Mouse (Mus musculus): ENCODE measurements around the gene Ncapd2. TPM values are rescaled to one million over a fixed set of nuclear protein-coding genes. Genes with fewer than 3 reads are reported as not detected.
A peak's percentile ranks its signal among the peaks of the same experiment; 100 is the strongest.

Gene Ncapd2
- total RNA-seq, 2 experiments from 2014 or later, result 24.3 to 28.5 TPM

DNA sequence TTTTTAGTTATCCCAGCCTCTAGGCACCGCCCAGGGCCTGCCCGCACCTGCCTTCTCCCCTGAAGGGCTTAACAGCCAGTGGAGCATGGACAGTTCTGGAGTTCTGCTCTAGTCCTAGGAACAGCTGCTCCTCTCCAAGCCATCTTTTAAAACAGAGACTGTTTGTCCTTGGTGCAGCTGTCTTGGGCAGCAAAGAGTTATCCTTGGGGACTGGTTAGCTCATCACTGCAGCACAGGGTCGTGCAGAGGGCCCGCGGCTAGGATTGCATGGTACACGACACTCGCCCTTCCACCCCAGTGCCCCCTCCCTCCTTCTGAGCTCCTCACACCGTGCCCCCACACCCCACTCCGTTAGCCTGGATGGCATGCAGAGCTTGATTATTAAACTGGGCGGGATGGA is 44.2 kb downstream of the Ncapd2 start:
- peak overlapping the region; percentile 94 for H3K27ac ChIP-seq
- no peak for TF ChIP-seq CTCF (conservative IDR thresholded peaks at IDR 0.05)
- peak overlapping the region; percentile 95 for H3K4me3 ChIP-seq
- DNase-seq (ENCODE audit: low spot score in 2 of 2), result no peak

DNA sequence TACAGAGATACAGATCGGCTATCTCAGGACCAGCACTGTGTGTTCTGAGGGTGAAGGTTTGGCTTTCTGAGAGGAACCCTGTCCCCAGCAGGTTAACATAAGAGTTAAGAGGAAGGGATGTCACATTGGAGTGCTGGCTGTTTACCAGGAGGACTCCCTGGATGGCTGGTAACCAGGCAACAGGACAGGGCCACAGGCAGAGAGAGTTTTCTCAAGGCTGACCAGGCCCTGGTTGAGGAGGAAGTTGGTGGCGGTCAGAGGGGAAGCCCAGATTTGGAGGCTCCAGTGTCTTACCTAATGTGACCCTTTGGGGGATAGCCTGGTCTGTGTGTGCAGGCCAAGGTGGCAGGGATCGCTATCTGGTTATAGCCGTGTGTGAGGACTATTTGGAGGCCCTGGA is 44.7 kb downstream of the Ncapd2 start:
- peak overlapping the region; percentile 95 for H3K4me3 ChIP-seq
- DNase-seq (ENCODE audit: low spot score in 2 of 2), result no peak
- no peak for TF ChIP-seq CTCF (conservative IDR thresholded peaks at IDR 0.05)
- peak overlapping the region; percentile 94 for H3K27ac ChIP-seq

DNA sequence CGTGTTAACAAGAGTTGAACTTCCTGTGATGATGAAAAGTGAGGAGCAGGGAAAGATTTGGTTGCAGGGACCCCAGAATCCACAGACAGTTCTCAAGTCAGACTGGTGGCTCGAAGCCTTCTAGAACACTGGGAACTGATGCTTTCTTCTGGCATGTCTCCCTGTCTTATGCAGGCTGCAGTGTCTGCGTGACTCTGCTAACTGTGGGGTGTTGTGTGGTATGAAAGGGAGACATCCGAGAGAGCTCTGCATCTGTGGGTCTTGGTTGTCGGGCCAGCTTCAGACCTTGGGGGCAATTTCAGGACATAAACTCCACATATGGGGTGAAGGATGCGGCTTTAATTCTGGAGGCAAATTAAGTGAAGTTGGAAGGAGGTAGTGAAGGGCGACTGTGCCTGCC is 45.4 kb downstream of the Ncapd2 start:
- no peak for TF ChIP-seq CTCF (conservative IDR thresholded peaks at IDR 0.05)
- peak overlapping the region; percentile 95 for H3K4me3 ChIP-seq
- no peak for DNase-seq (ENCODE audit: low spot score in 2 of 2)
- H3K27ac ChIP-seq, result peak overlapping the region; percentile 94

DNA sequence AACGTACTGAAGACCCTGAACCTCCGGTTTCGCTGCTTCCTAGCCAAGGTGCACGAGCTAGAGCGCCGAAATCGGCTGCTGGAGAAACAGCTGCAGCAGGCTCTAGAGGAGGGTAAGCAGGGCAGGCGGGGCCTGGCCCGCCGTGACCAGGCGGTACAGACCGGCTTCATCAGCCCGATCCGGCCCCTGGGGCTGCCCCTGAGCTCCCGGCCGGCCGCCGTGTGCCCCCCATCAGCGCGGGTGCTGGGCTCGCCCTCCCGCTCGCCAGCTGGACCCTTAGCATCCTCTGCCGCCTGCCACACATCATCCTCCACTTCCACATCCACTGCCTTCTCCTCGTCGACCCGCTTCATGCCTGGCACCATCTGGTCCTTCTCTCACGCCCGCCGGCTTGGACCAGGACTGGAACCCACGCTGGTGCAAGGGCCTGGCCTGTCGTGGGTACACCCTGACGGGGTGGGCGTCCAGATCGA is 46.0 kb downstream of the Ncapd2 start:
- 0 out of 2 replicates have a peak, but pooled peaks have one; percentile 0 for TF ChIP-seq CTCF (conservative IDR thresholded peaks at IDR 0.05)
- no peak for DNase-seq (ENCODE audit: low spot score in 2 of 2)
- Histone ChIP-seq H3K27ac (peak overlapping the region; percentile 94), H3K4me3 (peak overlapping the region; percentile 95)

DNA sequence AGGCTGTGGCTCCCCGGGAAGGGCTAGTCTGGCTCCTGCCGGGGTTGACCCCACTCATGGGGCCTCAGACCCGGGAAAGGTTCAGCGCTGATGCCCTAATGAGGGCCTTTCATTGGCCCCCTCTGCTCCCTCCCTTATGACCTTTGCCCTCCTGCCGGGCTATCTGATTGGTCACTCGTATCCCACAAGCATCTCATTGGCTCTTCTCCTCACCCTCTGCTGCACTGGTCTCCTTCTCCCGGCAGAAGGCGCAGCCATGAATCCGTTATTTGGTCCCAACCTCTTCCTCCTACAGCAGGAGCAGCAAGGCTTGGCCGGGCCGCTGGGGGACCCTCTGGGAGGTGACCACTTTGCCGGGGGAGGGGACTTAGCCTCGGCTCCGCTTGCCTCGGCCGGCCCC is 46.5 kb downstream of the Ncapd2 start, which contains the start of gene Iffo1:
TSS of gene Iffo1 (plus strand) at position 241 of the 400 bp plus-strand sequence.
- peak within 1 kb of the TSS; percentile 95 for H3K4me3 ChIP-seq
- peak within 1 kb of the TSS; percentile 94 for H3K27ac ChIP-seq
- DNase-seq (ENCODE audit: low spot score in 2 of 2), result peak; percentile 91 to 94
- peak; percentile 80 for TF ChIP-seq CTCF (conservative IDR thresholded peaks at IDR 0.05)

DNA sequence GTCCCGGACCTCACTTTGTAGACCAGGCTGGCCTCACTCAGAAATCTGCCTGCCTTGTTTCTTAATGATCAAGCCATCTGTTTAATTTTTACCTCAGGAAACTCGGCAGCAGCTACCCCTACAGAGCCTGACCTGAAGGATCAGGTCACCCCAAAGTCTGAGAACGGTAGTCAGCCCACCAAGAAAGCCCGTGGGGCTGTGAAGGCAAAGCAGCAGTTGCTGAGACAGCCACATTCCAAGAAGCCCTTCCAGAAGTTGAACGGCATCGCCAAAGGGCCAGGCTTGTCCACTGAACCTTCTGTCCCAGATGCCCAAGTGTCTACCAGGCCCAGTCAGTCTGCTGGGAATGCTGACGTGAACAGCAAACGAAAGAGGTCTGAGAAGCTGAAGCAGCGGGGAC is 47.6 kb downstream of the Ncapd2 start:
- DNase-seq (ENCODE audit: low spot score in 2 of 2), result no peak

DNA sequence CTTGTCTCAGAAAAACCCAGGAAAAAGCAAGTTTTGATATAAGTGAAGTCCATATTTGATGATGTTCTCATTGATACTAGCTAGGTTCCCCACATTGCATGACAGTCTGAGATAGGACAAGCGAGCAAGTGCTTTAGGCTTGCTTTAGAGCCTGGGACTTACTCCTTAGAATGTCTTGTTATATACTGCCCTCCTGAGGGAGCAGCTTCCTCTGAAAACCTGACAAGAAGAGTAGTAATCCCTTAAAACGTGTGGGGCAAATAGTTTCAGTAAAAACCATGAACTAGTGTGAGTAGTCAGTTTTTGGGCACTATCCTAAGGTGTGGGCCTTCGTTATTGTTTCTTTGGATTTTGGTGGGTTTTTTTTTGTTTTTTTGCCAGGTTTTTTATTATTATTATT is 48.4 kb downstream of the Ncapd2 start:
- DNase-seq (ENCODE audit: low spot score in 2 of 2), result no peak
- TF ChIP-seq CTCF (conservative IDR thresholded peaks at IDR 0.05), result no peak
- no peak overlapping the region for H3K27ac ChIP-seq
- H3K4me3 ChIP-seq, result no peak overlapping the region

More for the DNA sequence above, 47.6 kb downstream of the Ncapd2 start:
- Histone ChIP-seq H3K4me3 (no peak overlapping the region), H3K27ac (no peak overlapping the region)
- no peak for TF ChIP-seq CTCF (conservative IDR thresholded peaks at IDR 0.05)

DNA sequence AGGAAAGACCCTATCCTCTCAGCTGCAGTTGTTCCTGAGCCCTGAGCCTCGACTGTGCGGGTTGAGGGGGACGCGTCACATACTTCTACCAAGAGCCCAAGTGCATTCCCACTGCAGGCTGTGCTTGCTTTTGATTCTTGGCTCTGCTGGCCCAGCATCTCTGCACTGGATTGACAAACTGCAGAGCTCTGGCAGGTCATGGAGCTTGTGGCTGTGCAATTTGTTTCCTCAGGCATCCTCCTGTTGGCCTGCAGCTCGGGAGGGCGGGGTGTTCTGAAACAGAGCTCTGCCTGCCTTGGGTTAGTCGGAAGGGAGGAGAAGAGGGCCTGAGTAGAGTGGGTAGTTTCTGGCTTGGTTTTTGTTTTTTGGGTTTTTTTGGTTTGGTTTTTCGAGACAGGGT is 49.1 kb downstream of the Ncapd2 start:
- Histone ChIP-seq H3K27ac (no peak overlapping the region), H3K4me3 (no peak overlapping the region)
- TF ChIP-seq CTCF (conservative IDR thresholded peaks at IDR 0.05), result no peak
- DNase-seq (ENCODE audit: low spot score in 2 of 2), result no peak

DNA sequence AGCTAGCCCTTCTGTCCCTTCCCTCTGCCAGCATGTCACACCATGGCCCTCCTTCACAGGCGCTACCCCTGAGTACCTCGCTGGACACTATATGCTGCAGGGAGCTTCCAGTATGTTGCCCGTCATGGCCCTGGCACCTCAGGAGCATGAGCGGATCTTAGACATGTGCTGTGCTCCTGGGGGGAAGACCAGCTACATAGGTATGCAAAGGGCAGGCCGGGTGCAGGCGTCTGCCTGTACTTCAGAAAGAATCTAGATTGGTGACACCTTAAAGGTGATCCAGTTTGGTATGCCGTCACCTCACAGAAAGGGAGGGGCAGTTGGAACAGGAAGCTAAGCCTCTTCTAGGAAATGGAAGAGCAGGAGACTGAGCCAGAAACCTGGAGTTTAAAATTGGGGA is 51.8 kb downstream of the Ncapd2 start:
- H3K4me3 ChIP-seq, result no peak overlapping the region
- DNase-seq (ENCODE audit: low spot score in 2 of 2), result no peak
- no peak overlapping the region for H3K27ac ChIP-seq
- TF ChIP-seq CTCF (conservative IDR thresholded peaks at IDR 0.05), result no peak

DNA sequence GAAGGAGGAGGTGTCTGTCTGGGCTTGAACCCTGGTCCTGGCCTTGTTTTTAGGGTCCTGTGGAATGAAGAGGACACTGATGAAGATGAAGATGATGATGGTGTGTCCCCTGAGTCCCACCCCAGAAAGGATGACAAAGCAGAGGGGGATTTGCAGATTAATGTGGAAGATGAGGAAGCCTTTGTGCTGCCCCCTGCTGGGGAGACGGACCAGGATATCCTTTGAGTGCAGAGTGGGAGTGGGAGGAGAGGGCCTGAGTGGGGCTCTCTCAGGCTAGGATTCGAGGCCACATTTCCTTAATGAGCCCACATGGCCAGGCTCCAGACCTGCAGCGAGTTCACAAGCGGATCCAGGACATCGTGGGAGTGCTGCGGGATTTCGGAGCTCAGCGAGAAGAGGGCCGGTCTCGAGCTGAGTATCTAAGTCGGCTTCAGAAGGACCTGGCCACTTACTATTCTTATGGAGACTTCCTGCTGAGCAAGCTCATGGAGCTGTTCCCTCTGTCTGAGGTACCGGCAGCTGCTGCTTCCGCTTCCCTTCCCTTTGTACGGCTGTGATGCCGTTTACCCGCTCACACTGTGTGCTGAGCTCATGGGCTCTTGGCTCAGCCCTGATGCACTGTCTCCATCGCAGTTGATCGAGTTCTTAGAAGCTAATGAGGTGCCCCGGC is 54.4 kb downstream of the Ncapd2 start:
- peak; percentile 81 for TF ChIP-seq CTCF (conservative IDR thresholded peaks at IDR 0.05)
- Histone ChIP-seq H3K4me3 (no peak overlapping the region), H3K27ac (peak overlapping the region; percentile 77)
- peak in 1 of 2 experiments; percentile 52 for DNase-seq (ENCODE audit: low spot score in 2 of 2)

DNA sequence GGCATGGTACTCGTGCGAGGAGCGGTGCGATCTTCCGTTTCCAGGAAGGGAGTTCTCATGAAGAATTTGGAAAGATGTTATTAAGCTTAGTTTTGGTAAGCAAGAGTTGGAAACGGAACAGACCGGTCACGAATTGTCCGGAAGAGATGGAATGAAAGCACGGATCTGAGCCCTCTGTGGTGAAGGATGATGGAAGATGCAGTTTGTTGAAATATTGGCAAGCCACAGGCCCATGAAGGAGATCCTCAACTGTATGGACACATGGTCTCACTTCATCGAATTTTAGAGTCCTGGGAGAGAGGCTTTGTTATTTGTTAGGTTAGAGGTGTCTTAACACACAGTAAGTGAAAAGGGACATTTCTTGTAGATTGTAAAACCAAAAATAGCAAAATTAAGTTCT is 59.0 kb downstream of the Ncapd2 start:
- DNase-seq (ENCODE audit: low spot score in 2 of 2), result no peak
- Histone ChIP-seq H3K4me3 (peak overlapping the region; percentile 87), H3K27ac (no peak overlapping the region)
- no peak for TF ChIP-seq CTCF (conservative IDR thresholded peaks at IDR 0.05)

DNA sequence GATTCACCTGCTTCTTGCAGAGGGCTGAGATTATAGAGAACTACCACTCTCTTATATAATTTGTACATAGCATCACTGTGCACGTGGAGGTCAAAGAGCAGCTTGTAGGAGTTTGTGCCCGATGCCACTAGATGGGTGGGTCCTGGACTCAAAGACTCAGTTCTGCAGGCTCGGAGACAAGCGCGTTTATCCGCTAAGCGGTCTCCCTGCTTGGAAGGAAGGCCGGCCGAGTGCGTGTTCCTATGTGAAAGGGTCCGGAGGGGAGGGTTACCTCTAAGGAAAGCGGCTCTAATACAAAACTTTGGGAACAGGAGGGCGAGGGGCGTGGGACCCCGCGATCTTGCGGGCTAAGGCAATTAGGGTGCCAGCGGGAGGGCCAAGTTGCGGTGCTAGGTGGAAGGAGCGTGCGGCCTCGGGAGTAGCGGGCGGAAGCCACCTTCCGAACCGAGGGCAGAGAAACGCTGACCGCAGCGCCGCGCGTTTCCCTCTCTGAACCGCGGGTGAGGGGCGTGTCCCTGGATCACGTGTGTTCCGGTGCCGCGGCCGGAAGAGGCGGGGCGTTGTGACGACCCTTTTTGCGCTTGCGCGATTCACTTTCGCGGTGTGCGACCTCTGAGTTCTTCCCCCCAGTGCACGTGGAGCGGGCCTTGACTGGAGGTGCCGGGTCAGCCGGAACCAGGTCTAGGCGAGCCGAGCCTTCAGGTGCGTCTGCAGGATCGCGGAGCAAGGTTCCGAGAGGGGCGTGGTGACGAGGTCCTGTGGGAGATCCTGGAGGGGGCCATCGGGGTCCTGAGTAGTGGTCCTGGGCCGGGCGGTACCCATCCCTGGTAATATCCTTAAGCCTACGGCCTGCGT is 60.0 kb downstream of the Ncapd2 start, which contains the start of gene Nop2:
TSS of gene Nop2 (plus strand) at position 608 of the 855 bp plus-strand sequence.
- peak; percentile 80 to 81 for DNase-seq (ENCODE audit: low spot score in 2 of 2)
- peak within 1 kb of the TSS; percentile 87 for H3K4me3 ChIP-seq
- peak within 1 kb of the TSS; percentile 90 for H3K27ac ChIP-seq
- no peak for TF ChIP-seq CTCF (conservative IDR thresholded peaks at IDR 0.05)

DNA sequence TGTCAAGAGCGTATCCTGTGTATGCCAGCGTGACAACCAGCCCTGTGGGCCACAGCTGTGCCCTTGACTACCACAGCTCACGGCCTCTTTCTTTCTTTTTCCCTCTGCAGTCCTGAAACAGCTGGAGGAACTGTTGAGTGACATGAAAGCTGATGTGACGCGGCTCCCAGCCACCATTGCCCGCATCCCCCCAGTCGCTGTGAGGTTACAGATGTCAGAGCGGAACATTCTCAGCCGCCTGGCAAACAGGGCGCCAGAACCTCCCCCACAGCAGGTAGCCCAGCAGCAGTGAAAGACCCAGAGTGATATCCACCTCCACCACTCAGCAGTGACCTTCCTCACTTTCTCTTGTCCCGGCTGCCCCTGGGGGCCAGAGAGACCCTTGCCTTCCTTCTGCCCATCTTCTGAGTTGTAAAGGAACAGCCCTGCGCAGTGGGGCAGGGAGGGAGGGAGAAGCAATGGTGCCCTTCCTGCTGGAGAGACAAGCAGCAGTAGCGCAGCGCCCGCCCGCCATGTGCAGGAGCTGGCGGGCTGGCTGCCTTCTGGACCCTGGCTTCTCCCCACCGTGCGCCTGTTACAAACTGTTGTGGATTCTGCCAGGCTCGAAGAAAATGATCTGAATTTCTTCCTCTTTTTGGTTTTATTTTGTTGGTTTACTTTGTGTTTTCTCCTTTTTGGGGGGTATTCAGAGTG is 61.6 kb downstream of the Ncapd2 start:
- no peak for DNase-seq (ENCODE audit: low spot score in 2 of 2)
- H3K4me3 ChIP-seq, result no peak overlapping the region
- H3K27ac ChIP-seq, result no peak overlapping the region
- TF ChIP-seq CTCF (conservative IDR thresholded peaks at IDR 0.05), result no peak
